Mouse (Mus musculus): ENCODE measurements around the gene Ccdc141.

Gene Ccdc141

DNA sequence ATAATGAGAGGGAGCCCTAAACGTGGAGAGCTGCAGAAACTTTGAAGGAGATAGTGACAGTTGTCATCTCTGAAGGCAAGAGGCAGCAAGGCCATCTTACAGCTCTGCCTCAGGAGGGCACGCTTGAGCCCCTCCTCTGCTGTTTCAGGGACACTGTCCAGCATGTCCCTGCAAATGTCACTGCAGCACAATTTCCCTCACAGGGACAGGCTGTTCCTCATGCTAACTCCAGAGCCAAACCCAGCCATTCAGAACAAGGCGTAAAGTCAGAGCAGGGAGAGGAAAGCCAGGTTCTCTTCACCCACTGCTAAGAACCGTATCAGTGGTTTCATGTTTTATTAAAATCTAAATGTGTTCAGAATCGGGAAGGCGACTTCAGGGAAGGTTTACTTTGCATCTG is 192.8 kb downstream of the Ccdc141 start:
- no peak for DNase-seq (ENCODE audit: low spot score in 2 of 2)

GRCm38 (mm10) chr2:76972051-76972450 is 198.4 kb downstream of the Ccdc141 start:
- DNase-seq (ENCODE audit: low spot score in 2 of 2), result no peak

DNA sequence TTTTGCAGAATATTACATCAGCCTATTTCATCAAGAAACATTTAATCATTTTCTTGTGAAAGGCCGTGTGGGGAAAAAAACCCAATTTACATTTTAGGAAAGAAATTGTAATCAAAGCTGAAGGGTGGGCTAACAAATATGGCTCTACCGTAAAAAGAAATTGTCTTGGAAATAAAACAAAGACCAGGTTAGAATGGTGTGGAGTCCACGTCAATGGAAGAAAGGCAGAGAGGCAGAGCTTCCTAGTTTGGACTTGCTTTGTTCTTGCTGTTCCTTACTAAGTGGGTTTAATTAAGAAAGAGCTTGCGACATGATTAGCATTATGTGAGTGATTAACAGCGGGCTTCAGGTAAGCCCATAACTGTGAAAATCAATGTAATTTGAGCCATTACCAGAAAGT is 199.4 kb downstream of the Ccdc141 start:
- no peak for DNase-seq (ENCODE audit: low spot score in 2 of 2)

DNA sequence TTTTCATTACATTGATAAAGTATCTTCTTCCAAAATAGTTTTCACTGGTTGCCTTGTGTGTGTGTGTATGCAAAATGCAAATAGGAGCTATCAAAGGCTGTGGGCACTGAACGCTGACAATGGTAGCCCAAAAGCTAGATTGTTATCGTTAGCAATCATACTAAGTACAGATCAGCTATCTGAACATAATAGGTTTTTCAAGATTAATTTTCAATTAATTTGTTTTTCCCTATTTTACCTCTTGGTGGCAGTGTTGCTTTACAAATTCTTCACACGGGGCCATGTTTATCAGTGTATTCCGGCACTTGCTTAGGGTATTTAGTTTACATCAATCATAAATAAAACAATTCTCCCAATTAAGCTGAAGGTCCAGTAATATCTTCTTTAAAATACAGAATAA is 199.8 kb downstream of the Ccdc141 start:
- no peak for DNase-seq (ENCODE audit: low spot score in 2 of 2)

GRCm38 (mm10) chr2:76970204-76970603 is 200.2 kb downstream of the Ccdc141 start:
- DNase-seq (ENCODE audit: low spot score in 2 of 2), result no peak

DNA sequence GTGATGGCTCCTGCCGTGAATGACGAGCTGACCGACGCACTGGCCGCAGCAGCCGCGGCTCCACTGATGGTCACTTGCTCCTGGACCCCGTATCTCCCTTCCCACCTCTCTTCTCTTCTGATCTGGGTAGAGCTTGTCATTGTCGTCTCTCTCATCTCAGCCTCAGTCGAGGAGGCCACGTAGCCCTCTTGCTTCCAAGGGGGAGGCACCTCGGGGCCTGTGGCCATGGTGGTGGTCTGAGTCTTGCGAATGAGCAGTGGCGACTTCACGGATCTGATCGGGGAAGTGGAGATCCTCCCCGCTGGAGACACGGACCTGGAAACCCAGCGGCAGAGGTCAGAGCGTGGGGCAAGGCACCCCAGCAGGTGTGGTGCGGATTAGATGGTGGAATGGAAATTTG is 200.8 kb downstream of the Ccdc141 start:
- no peak for DNase-seq (ENCODE audit: low spot score in 2 of 2)

DNA sequence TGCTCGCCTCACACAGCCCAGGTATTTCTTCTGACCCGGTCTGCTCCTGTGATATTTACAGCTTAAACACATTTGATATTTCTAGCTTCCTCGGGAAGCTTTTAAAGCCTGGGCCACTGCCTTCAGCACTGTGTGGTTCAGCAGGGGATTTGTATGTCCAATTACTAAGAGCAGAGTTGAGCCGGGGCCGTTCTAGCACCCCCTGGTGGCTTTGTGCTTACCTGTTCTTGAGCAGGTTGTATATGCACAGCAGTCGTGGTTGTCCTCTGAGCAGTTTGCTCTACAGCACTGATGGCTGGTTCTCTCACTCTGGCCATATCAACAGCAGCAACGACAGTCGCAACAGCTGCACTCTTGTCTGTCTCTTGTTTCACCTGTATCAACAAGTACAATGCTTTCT is 201.5 kb downstream of the Ccdc141 start:
- peak; percentile 49 to 76 for DNase-seq (ENCODE audit: low spot score in 2 of 2)

DNA sequence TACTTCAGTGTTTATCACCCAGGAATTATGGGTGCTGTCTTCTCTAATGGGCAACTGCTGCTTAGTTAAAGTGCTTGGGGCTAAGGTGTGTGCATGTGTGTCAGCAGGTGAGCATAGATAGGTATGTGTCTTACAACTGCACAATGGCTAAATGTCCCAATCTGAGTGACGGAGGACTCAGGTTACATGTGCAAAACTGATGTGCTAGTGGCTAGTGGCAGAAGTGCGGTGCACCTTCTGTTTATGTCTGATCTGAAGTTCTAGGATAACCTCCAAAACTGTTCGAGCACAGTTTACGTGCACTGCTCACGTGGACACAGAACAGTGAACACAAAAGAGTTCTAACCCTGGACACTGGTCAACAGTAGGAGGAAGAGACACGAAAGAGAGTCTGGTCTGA is 203.9 kb downstream of the Ccdc141 start:
- DNase-seq (ENCODE audit: low spot score in 2 of 2), result no peak

DNA sequence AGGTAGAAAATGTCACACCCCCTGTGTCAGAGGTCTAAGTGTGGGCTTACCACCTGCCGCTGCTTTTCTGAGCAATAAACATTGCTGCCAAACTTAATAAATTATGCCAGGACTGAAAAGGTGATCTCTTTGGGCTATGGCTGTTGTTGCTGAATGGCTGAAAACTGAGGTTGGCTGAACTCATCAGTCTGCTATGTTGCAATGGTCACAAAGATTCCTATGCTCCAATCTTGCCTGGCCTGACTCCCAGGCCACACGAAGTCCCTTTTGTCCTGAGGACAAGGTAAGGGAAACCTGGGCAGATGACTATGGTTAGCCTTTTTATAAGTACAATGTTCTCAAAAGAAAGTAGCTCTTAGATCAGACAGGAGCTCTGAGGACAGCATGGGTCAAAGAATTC is 204.4 kb downstream of the Ccdc141 start:
- DNase-seq (ENCODE audit: low spot score in 2 of 2), result no peak

- DNase-seq (ENCODE audit: low spot score in 2 of 2), result no peak
These were observed 204.9 kb downstream of the Ccdc141 start for GRCm38 (mm10) chr2:76965542-76965941.

DNA sequence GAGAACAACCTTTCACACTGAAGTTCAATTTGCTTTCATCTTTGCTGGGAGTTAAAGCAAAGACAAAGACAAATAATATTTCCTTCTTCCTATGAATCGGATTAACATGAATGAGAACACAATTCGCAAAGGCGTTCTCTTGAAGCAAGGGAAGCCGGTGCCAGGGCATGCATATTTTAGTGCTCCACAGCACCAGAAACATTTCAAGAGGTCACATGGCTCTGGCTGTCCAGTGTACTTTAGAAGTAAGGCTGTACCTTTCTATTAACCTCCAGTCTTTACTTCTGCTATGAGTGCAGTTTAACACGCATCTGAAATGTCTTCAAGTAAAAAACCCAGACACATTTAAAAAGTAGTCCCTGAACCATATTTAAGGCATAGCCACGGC is 208.4 kb downstream of the Ccdc141 start:
- DNase-seq (ENCODE audit: low spot score in 2 of 2), result no peak

DNA sequence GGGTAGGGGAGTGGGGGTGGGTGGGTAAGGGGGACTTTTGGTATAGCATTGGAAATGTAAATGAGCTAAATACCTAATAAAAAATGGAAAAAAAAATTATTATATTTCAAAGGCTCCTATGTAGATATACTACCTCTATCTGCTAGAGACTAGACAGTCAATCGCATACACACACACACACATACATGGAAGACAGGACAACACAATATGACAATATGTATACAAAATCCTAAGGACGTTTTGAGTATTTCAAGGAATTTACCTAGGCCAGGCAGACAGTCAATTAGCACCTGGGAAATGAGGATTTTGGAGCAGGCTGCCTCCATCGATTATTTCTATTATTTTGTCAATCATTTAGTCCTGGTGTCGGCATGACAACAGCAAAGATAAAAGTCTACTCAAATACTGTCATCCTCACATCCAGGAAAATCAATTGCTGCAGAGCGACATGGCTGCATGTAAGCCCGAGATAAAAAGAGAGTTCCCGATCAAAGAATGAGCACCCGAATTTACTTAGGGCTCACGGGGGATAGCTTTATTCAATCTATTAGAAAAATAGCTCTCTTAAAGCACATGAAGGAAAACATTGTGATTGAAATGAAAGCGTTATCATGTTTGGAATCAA is 208.9 kb downstream of the Ccdc141 start:
- DNase-seq (ENCODE audit: low spot score in 2 of 2), result no peak
